Mouse (Mus musculus): Measurements from ENCODE around the gene Gm3336. TPM values are rescaled to one million over a fixed set of nuclear protein-coding genes. Genes with fewer than 3 reads are reported as not detected.

Gene Gm3336
- polyA plus RNA-seq (2014; fragmentation: Nextera tagmentation; extraction: Ambion mirVana) = not detected in 2 replicates

DNA sequence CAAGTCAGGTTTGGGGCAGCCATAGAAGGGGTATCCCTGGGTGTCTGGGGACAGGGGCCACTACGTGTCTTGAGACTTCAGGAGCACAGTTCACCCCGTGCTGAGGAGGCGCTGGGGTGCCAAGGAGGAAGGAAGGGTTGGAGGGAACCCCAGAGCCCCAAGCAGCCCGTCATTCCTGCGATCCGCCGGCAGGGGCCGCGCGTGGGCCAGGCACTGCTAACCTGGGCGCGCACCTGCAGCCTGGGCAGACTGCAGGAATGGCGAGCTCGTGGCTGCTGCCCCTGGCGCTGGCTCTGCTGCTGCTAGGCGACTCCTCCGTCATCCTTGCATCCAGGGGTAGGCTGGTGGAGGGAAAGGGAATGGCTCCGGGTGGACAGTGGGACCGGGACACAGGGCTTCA, at the start of gene Gm3336:
Gene Gm3336 (plus strand): TSS at position 247 of the 400 bp plus-strand sequence.
- ATAC-seq (replicated peaks; ENCODE audit: insufficient number of reproducible peaks, low FRiP score, low TSS enrichment, low read depth) (0 out of 2 replicates have a peak, but pooled peaks have one; percentile 29), DNase-seq (ENCODE audit: low spot score) (peak; percentile 62)
- no peak within 1 kb of the TSS for H3K9ac ChIP-seq (replicated peaks; ENCODE audit: low read length)
- H3K36me3 ChIP-seq (replicated peaks; ENCODE audit: control insufficient read depth, insufficient read depth, low read depth, low read length) = no peaks in the 10 kb centered on the region
- H3K27ac ChIP-seq (replicated peaks; ENCODE audit: low read depth, low read length) = no peak within 1 kb of the TSS
- H3K4me3 ChIP-seq (ENCODE audit: low read depth, low read length) = no peak within 1 kb of the TSS
- no peak within 1 kb of the TSS for H3K4me2 ChIP-seq (ENCODE audit: low read depth, low read length)
- WGBS = 8% methylated on average over 19 of the region's 19 CpGs
- H3K27me3 ChIP-seq (ENCODE audit: control insufficient read depth, insufficient read depth, low read length) = no peaks in the 10 kb centered on the region
- no peaks in the 10 kb centered on the region for H3K9me3 ChIP-seq (replicated peaks; ENCODE audit: control insufficient read depth, low read length)
- H3K4me1 ChIP-seq (ENCODE audit: control insufficient read depth, insufficient read depth, low read length) = no peaks in the 10 kb centered on the region

- Histone ChIP-seq H3K4me2 (ENCODE audit: low read depth, low read length) (no peak overlapping the region), H3K27me3 (ENCODE audit: control insufficient read depth, insufficient read depth, low read length) (no peaks in the 10 kb centered on the region), H3K4me3 (ENCODE audit: low read depth, low read length) (no peak overlapping the region), H3K4me1 (ENCODE audit: control insufficient read depth, insufficient read depth, low read length) (no peaks in the 10 kb centered on the region; the same call in 1 of the 2 replicates), H3K9me3 (replicated peaks; ENCODE audit: control insufficient read depth, low read length) (no peaks in the 10 kb centered on the region), H3K9ac (replicated peaks; ENCODE audit: low read length) (no peak overlapping the region), H3K36me3 (replicated peaks; ENCODE audit: control insufficient read depth, insufficient read depth, low read depth, low read length) (no peaks in the 10 kb centered on the region), H3K27ac (replicated peaks; ENCODE audit: low read depth, low read length) (no peak overlapping the region)
- DNase-seq (ENCODE audit: low spot score) = no peak
- ATAC-seq (replicated peaks; ENCODE audit: insufficient number of reproducible peaks, low FRiP score, low TSS enrichment, low read depth) = no peak
- 61% methylated on average over 10 of the region's 10 CpGs for WGBS
Measured at GRCm38 (mm10) chr8:70671615-70672324, 46.6 kb upstream of the Gm3336 start.

- Histone ChIP-seq H3K36me3 (replicated peaks; ENCODE audit: control insufficient read depth, insufficient read depth, low read depth, low read length) (no peaks in the 10 kb centered on the region), H3K27ac (replicated peaks; ENCODE audit: low read depth, low read length) (peak overlapping the region; percentile 32), H3K4me3 (ENCODE audit: low read depth, low read length) (peak overlapping the region; percentile 47), H3K27me3 (ENCODE audit: control insufficient read depth, insufficient read depth, low read length) (no peaks in the 10 kb centered on the region), H3K4me1 (ENCODE audit: control insufficient read depth, insufficient read depth, low read length) (no peaks in the 10 kb centered on the region; the same call in 1 of the 2 replicates), H3K4me2 (ENCODE audit: low read depth, low read length) (peak overlapping the region; percentile 37), H3K9ac (replicated peaks; ENCODE audit: low read length) (peak overlapping the region; percentile 65), H3K9me3 (replicated peaks; ENCODE audit: control insufficient read depth, low read length) (no peaks in the 10 kb centered on the region)
- WGBS = 39% methylated on average over 19 of the region's 19 CpGs
- ATAC-seq (replicated peaks; ENCODE audit: insufficient number of reproducible peaks, low FRiP score, low TSS enrichment, low read depth) (peak; percentile 10; the same call in 1 of the 2 replicates), DNase-seq (ENCODE audit: low spot score) (no peak)
Measured at GRCm38 (mm10) chr8:70672325-70673078, 45.8 kb upstream of the Gm3336 start.

GRCm38 (mm10) chr8:70673079-70673856, 45.1 kb upstream of the Gm3336 start, which contains the start of gene Lsm4:
Gene Lsm4 (plus strand): TSS chr8:70673248.
- DNase-seq (ENCODE audit: low spot score) (peak; percentile 100), ATAC-seq (replicated peaks; ENCODE audit: insufficient number of reproducible peaks, low FRiP score, low TSS enrichment, low read depth) (peak; percentile 94)
- peak within 1 kb of the TSS; percentile 79 for H3K4me2 ChIP-seq (ENCODE audit: low read depth, low read length)
- H3K9me3 ChIP-seq (replicated peaks; ENCODE audit: control insufficient read depth, low read length) = no peaks in the 10 kb centered on the region
- peak within 1 kb of the TSS; percentile 47 for H3K4me3 ChIP-seq (ENCODE audit: low read depth, low read length)
- no peaks in the 10 kb centered on the region for H3K27me3 ChIP-seq (ENCODE audit: control insufficient read depth, insufficient read depth, low read length)
- no peaks in the 10 kb centered on the region for H3K36me3 ChIP-seq (replicated peaks; ENCODE audit: control insufficient read depth, insufficient read depth, low read depth, low read length)
- no peaks in the 10 kb centered on the region; the same call in 1 of the 2 replicates for H3K4me1 ChIP-seq (ENCODE audit: control insufficient read depth, insufficient read depth, low read length)
- peak within 1 kb of the TSS; percentile 49 for H3K27ac ChIP-seq (replicated peaks; ENCODE audit: low read depth, low read length)
- peak within 1 kb of the TSS; percentile 65 for H3K9ac ChIP-seq (replicated peaks; ENCODE audit: low read length)
- 0% methylated on average over 60 of the region's 60 CpGs for WGBS

DNA sequence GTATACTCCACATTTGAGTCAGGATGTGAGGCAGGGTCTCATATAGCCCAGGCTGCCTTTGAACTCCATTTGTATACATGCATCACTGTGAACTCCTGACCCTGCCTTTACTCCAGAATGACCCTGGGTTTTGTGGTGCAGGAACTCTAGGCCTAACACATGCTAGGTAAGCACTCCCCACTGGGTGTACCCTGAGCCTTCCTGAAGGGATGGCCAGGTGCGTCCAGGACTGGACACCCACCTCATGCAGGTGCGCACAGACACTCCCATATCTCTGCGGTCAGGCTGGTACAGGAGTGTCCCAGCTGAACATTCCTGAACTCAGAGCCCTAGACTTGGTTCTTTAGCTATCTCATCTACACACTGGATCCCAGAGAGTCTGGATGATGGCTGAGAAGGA, 44.2 kb upstream of the Gm3336 start:
- Histone ChIP-seq H3K9me3 (replicated peaks; ENCODE audit: control insufficient read depth, low read length) (no peaks in the 10 kb centered on the region), H3K27ac (replicated peaks; ENCODE audit: low read depth, low read length) (peak overlapping the region; percentile 49), H3K4me1 (ENCODE audit: control insufficient read depth, insufficient read depth, low read length) (no peaks in the 10 kb centered on the region; the same call in 1 of the 2 replicates), H3K4me3 (ENCODE audit: low read depth, low read length) (peak overlapping the region; percentile 47), H3K9ac (replicated peaks; ENCODE audit: low read length) (peak overlapping the region; percentile 62), H3K27me3 (ENCODE audit: control insufficient read depth, insufficient read depth, low read length) (no peaks in the 10 kb centered on the region), H3K36me3 (replicated peaks; ENCODE audit: control insufficient read depth, insufficient read depth, low read depth, low read length) (no peaks in the 10 kb centered on the region), H3K4me2 (ENCODE audit: low read depth, low read length) (peak overlapping the region; percentile 79)
- ATAC-seq (replicated peaks; ENCODE audit: insufficient number of reproducible peaks, low FRiP score, low TSS enrichment, low read depth) (0 out of 2 replicates have a peak, but pooled peaks have one; percentile 8), DNase-seq (ENCODE audit: low spot score) (no peak)
- WGBS = 87% methylated on average over 3 of the region's 3 CpGs

- Histone ChIP-seq H3K4me2 (ENCODE audit: low read depth, low read length) (peak overlapping the region; percentile 7), H3K36me3 (replicated peaks; ENCODE audit: control insufficient read depth, insufficient read depth, low read depth, low read length) (no peaks in the 10 kb centered on the region), H3K4me3 (ENCODE audit: low read depth, low read length) (no peak overlapping the region), H3K27ac (replicated peaks; ENCODE audit: low read depth, low read length) (no peak overlapping the region), H3K9ac (replicated peaks; ENCODE audit: low read length) (peak overlapping the region; percentile 62), H3K27me3 (ENCODE audit: control insufficient read depth, insufficient read depth, low read length) (no peaks in the 10 kb centered on the region), H3K4me1 (ENCODE audit: control insufficient read depth, insufficient read depth, low read length) (no peaks in the 10 kb centered on the region; the same call in 1 of the 2 replicates), H3K9me3 (replicated peaks; ENCODE audit: control insufficient read depth, low read length) (no peaks in the 10 kb centered on the region)
- no peak for ATAC-seq (replicated peaks; ENCODE audit: insufficient number of reproducible peaks, low FRiP score, low TSS enrichment, low read depth)
- DNase-seq (ENCODE audit: low spot score) = no peak
- WGBS = 73% methylated on average over 4 of the region's 4 CpGs
Measured at GRCm38 (mm10) chr8:70674716-70675115, 43.6 kb upstream of the Gm3336 start.

DNA sequence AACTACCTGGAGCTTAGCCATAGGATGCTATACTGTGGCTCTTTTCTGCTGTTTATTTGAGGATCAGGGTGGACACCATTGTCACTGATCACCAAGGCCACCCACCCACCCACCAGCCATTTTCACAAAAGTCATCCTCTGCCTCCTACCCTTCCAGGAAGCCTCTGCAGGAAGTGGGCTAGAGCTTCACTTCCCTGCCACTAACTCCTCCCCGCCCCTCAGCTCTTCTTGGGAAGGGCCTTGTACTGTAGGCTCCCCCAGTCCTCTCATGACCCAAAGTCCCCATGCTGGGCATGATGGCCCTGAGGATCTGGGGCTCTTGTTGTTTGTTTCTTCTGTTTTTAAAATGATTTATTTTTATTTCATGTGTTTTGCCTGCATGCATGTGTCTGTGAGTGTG, 43.0 kb upstream of the Gm3336 start:
- no peaks in the 10 kb centered on the region; the same call in 1 of the 2 replicates for H3K4me1 ChIP-seq (ENCODE audit: control insufficient read depth, insufficient read depth, low read length)
- H3K27me3 ChIP-seq (ENCODE audit: control insufficient read depth, insufficient read depth, low read length) = no peaks in the 10 kb centered on the region
- H3K4me2 ChIP-seq (ENCODE audit: low read depth, low read length) = no peak overlapping the region
- H3K9ac ChIP-seq (replicated peaks; ENCODE audit: low read length) = no peak overlapping the region
- H3K27ac ChIP-seq (replicated peaks; ENCODE audit: low read depth, low read length) = no peak overlapping the region
- no peak overlapping the region for H3K4me3 ChIP-seq (ENCODE audit: low read depth, low read length)
- 89% methylated on average over 1 of the region's 1 CpGs for WGBS
- no peaks in the 10 kb centered on the region for H3K9me3 ChIP-seq (replicated peaks; ENCODE audit: control insufficient read depth, low read length)
- no peaks in the 10 kb centered on the region for H3K36me3 ChIP-seq (replicated peaks; ENCODE audit: control insufficient read depth, insufficient read depth, low read depth, low read length)
- ATAC-seq (replicated peaks; ENCODE audit: insufficient number of reproducible peaks, low FRiP score, low TSS enrichment, low read depth) (no peak), DNase-seq (ENCODE audit: low spot score) (no peak)
